Mouse (Mus musculus): ENCODE results near the gene Dnah8. TPM values are rescaled to one million over a fixed set of nuclear protein-coding genes. Genes with fewer than 3 reads are reported as not detected.

Dnah8 gene
- polyA plus RNA-seq, 1 experiment from 2014 or later, result 3.1 TPM

GRCm38 (mm10) chr17:30746056-30747024 is 122.2 kb downstream of the Dnah8 start:
- Histone ChIP-seq H3K4me1 (replicated peaks; ENCODE audit: control insufficient read depth, insufficient read depth, low read length) (peaks cover 5% of the 10 kb centered on the region; the same call in 1 of the 2 replicates), H3K4me2 (replicated peaks) (peak overlapping the region; percentile 38), H3K4me3 (replicated peaks; ENCODE audit: low read length) (no peak overlapping the region), H3K9me3 (ENCODE audit: control insufficient read depth, low read length) (no peaks in the 10 kb centered on the region), H3K36me3 (replicated peaks; ENCODE audit: control insufficient read depth, insufficient read depth) (no peaks in the 10 kb centered on the region), H3K9ac (no peak overlapping the region), H3K27ac (no peak overlapping the region), H3K27me3 (ENCODE audit: control insufficient read depth, insufficient read depth, low read length) (no peaks in the 10 kb centered on the region)
- peak; percentile 84 for ATAC-seq (ENCODE audit: low FRiP score)
- DNase-seq (ENCODE audit: low spot score), result peak; percentile 87
- 40% methylated on average over 29 of the region's 29 CpGs for WGBS

GRCm38 (mm10) chr17:30749391-30749790 is 125.2 kb downstream of the Dnah8 start:
- H3K27me3 ChIP-seq (ENCODE audit: control insufficient read depth, insufficient read depth, low read length), result no peaks in the 10 kb centered on the region
- DNase-seq (ENCODE audit: low spot score), result no peak
- H3K9me3 ChIP-seq (ENCODE audit: control insufficient read depth, low read length), result no peaks in the 10 kb centered on the region
- H3K27ac ChIP-seq, result no peak overlapping the region
- ATAC-seq (ENCODE audit: low FRiP score), result no peak
- H3K9ac ChIP-seq, result no peak overlapping the region
- no peaks in the 10 kb centered on the region for H3K36me3 ChIP-seq (replicated peaks; ENCODE audit: control insufficient read depth, insufficient read depth)
- H3K4me2 ChIP-seq (replicated peaks), result no peak overlapping the region
- WGBS, result 86% methylated on average over 12 of the region's 12 CpGs
- no peak overlapping the region for H3K4me3 ChIP-seq (replicated peaks; ENCODE audit: low read length)
- peaks cover 5% of the 10 kb centered on the region; the same call in 1 of the 2 replicates for H3K4me1 ChIP-seq (replicated peaks; ENCODE audit: control insufficient read depth, insufficient read depth, low read length)

GRCm38 (mm10) chr17:30750269-30750668 is 126.1 kb downstream of the Dnah8 start:
- no peak overlapping the region for H3K27ac ChIP-seq
- no peaks in the 10 kb centered on the region for H3K9me3 ChIP-seq (ENCODE audit: control insufficient read depth, low read length)
- no peaks in the 10 kb centered on the region for H3K27me3 ChIP-seq (ENCODE audit: control insufficient read depth, insufficient read depth, low read length)
- H3K4me2 ChIP-seq (replicated peaks), result no peak overlapping the region
- no peak overlapping the region for H3K9ac ChIP-seq
- 51% methylated on average over 6 of the region's 6 CpGs for WGBS
- peaks cover 5% of the 10 kb centered on the region; the same call in 1 of the 2 replicates for H3K4me1 ChIP-seq (replicated peaks; ENCODE audit: control insufficient read depth, insufficient read depth, low read length)
- no peaks in the 10 kb centered on the region for H3K36me3 ChIP-seq (replicated peaks; ENCODE audit: control insufficient read depth, insufficient read depth)
- H3K4me3 ChIP-seq (replicated peaks; ENCODE audit: low read length), result no peak overlapping the region
- DNase-seq (ENCODE audit: low spot score), result no peak
- ATAC-seq (ENCODE audit: low FRiP score), result no peak

- Histone ChIP-seq H3K4me3 (replicated peaks; ENCODE audit: low read length) (no peak overlapping the region), H3K9ac (no peak overlapping the region), H3K9me3 (ENCODE audit: control insufficient read depth, low read length) (no peaks in the 10 kb centered on the region), H3K27ac (no peak overlapping the region), H3K4me2 (replicated peaks) (no peak overlapping the region), H3K36me3 (replicated peaks; ENCODE audit: control insufficient read depth, insufficient read depth) (no peaks in the 10 kb centered on the region), H3K27me3 (ENCODE audit: control insufficient read depth, insufficient read depth, low read length) (no peaks in the 10 kb centered on the region), H3K4me1 (replicated peaks; ENCODE audit: control insufficient read depth, insufficient read depth, low read length) (no peaks in the 10 kb centered on the region)
- ATAC-seq (ENCODE audit: low FRiP score) (no peak), DNase-seq (ENCODE audit: low spot score) (no peak)
- 76% methylated on average over 12 of the region's 12 CpGs for WGBS
Observed at GRCm38 (mm10) chr17:30752370-30752818, 128.2 kb downstream of the Dnah8 start.

- ATAC-seq (ENCODE audit: low FRiP score) (no peak), DNase-seq (ENCODE audit: low spot score) (no peak)
- no peaks in the 10 kb centered on the region for H3K4me1 ChIP-seq (replicated peaks; ENCODE audit: control insufficient read depth, insufficient read depth, low read length)
- H3K36me3 ChIP-seq (replicated peaks; ENCODE audit: control insufficient read depth, insufficient read depth), result no peaks in the 10 kb centered on the region
- no peak overlapping the region for H3K9ac ChIP-seq
- WGBS, result 95% methylated on average over 6 of the region's 6 CpGs
- no peak overlapping the region for H3K27ac ChIP-seq
- H3K9me3 ChIP-seq (ENCODE audit: control insufficient read depth, low read length), result no peaks in the 10 kb centered on the region
- H3K4me3 ChIP-seq (replicated peaks; ENCODE audit: low read length), result no peak overlapping the region
- H3K27me3 ChIP-seq (ENCODE audit: control insufficient read depth, insufficient read depth, low read length), result no peaks in the 10 kb centered on the region
- no peak overlapping the region for H3K4me2 ChIP-seq (replicated peaks)
Observed at GRCm38 (mm10) chr17:30753201-30753600, 129.0 kb downstream of the Dnah8 start.

DNA sequence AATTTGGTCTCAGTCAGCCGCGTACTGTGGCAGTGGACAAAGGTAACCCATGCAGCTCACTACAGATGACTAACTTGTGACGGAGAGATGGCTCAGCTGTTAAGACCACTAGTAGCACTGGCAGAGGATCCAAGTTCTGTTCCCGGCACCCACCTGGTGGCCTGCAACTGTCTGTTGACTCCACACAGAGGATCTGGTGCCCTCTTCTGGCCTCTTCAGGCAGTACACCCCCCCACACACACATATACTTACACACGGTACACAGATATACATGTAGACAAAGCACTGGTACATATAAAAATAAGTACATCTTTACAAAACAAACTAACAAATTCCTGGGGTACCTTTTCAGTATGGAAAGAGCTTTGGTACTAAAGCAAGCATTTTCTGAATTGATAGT is 132.6 kb downstream of the Dnah8 start:
- H3K9me3 ChIP-seq (ENCODE audit: control insufficient read depth, low read length), result peaks cover 5% of the 10 kb centered on the region; the same call in 1 of the 2 replicates
- H3K4me1 ChIP-seq (replicated peaks; ENCODE audit: control insufficient read depth, insufficient read depth, low read length), result no peaks in the 10 kb centered on the region
- ATAC-seq (ENCODE audit: low FRiP score) (no peak), DNase-seq (ENCODE audit: low spot score) (no peak)
- H3K4me2 ChIP-seq (replicated peaks), result no peak overlapping the region
- H3K36me3 ChIP-seq (replicated peaks; ENCODE audit: control insufficient read depth, insufficient read depth), result no peaks in the 10 kb centered on the region
- no peak overlapping the region for H3K27ac ChIP-seq
- no peak overlapping the region for H3K9ac ChIP-seq
- H3K4me3 ChIP-seq (replicated peaks; ENCODE audit: low read length), result no peak overlapping the region
- no peaks in the 10 kb centered on the region for H3K27me3 ChIP-seq (ENCODE audit: control insufficient read depth, insufficient read depth, low read length)
- WGBS, result 97% methylated on average over 5 of the region's 5 CpGs

DNA sequence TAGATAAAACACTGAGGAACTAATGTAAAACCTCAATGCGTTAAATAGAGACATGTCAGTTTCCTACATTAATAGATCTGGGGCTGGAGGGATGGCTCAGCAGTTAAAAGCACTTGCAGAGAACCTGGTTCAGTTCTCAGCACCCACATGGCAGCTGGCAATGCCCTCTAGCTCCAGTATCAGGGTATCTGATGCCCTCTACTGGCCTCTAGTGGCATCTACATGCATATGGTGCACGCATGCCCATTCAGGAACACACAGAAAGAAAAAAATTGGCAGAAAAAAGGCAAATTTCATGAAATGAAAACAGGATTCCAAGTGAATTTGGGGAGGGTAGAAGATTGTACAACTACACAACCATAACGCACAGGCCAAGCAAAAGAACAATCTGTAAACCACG is 136.2 kb downstream of the Dnah8 start:
- Histone ChIP-seq H3K9ac (no peak overlapping the region), H3K27me3 (ENCODE audit: control insufficient read depth, insufficient read depth, low read length) (no peaks in the 10 kb centered on the region), H3K36me3 (replicated peaks; ENCODE audit: control insufficient read depth, insufficient read depth) (no peaks in the 10 kb centered on the region), H3K27ac (no peak overlapping the region), H3K4me3 (replicated peaks; ENCODE audit: low read length) (no peak overlapping the region), H3K9me3 (ENCODE audit: control insufficient read depth, low read length) (peaks cover 5% of the 10 kb centered on the region; the same call in 1 of the 2 replicates), H3K4me2 (replicated peaks) (no peak overlapping the region), H3K4me1 (replicated peaks; ENCODE audit: control insufficient read depth, insufficient read depth, low read length) (no peaks in the 10 kb centered on the region)
- DNase-seq (ENCODE audit: low spot score), result no peak
- WGBS, result 96% methylated on average over 4 of the region's 4 CpGs
- ATAC-seq (ENCODE audit: low FRiP score), result no peak

DNA sequence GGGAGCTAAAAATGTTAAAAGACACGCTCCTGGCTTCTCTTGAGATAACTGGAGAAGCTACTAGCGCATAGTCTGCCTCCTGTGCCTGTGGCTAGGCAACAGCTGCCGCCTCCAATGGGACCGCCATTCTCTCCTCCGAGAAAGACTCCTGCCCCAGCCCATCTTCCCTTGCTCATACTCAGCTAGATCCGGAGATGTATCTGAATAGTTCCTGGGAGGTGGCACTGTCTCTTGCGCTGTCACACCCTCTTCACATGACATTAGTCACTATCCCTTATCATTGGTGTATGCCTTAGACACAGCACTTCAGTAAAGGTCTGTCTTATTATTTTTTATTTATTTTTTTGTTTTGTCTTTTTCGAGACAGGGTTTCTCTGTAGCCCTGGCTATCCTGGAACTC is 140.1 kb downstream of the Dnah8 start:
- no peaks in the 10 kb centered on the region for H3K36me3 ChIP-seq (replicated peaks; ENCODE audit: control insufficient read depth, insufficient read depth)
- H3K4me2 ChIP-seq (replicated peaks), result no peak overlapping the region
- no peak overlapping the region for H3K27ac ChIP-seq
- H3K9me3 ChIP-seq (ENCODE audit: control insufficient read depth, low read length), result peaks cover 5% of the 10 kb centered on the region; the same call in 1 of the 2 replicates
- H3K9ac ChIP-seq, result no peak overlapping the region
- ATAC-seq (ENCODE audit: low FRiP score), result no peak
- H3K27me3 ChIP-seq (ENCODE audit: control insufficient read depth, insufficient read depth, low read length), result no peaks in the 10 kb centered on the region
- WGBS, result 94% methylated on average over 8 of the region's 8 CpGs
- no peak overlapping the region for H3K4me3 ChIP-seq (replicated peaks; ENCODE audit: low read length)
- H3K4me1 ChIP-seq (replicated peaks; ENCODE audit: control insufficient read depth, insufficient read depth, low read length), result no peaks in the 10 kb centered on the region
- no peak for DNase-seq (ENCODE audit: low spot score)

DNA sequence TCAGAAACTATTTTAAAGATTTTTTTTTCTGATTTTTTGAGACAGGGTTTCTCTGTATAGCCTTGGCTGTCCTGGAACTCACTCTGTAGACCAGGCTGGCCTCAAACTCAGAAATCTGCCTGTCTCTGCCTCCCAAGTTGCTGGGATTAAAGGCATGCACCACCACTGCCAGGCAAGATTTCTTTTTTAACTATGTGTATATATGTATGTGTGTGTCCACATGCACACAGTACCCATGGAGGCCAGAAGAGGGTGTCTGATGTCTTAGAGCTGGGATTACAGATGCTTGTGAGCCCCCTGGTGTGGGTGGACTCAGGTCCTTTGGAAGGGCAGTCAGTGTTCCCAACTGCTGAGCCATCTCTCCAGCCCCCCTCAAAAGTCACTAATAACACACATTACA is 150.3 kb downstream of the Dnah8 start:
- Histone ChIP-seq H3K27me3 (ENCODE audit: control insufficient read depth, insufficient read depth, low read length) (no peaks in the 10 kb centered on the region), H3K27ac (no peak overlapping the region), H3K4me2 (replicated peaks) (no peak overlapping the region), H3K9ac (no peak overlapping the region), H3K4me3 (replicated peaks; ENCODE audit: low read length) (no peak overlapping the region), H3K9me3 (ENCODE audit: control insufficient read depth, low read length) (no peaks in the 10 kb centered on the region), H3K36me3 (replicated peaks; ENCODE audit: control insufficient read depth, insufficient read depth) (no peaks in the 10 kb centered on the region), H3K4me1 (replicated peaks; ENCODE audit: control insufficient read depth, insufficient read depth, low read length) (no peaks in the 10 kb centered on the region)
- ATAC-seq (ENCODE audit: low FRiP score), result no peak
- no peak for DNase-seq (ENCODE audit: low spot score)
